Mouse (Mus musculus): ENCODE data around the gene Slc2a10.

DNA sequence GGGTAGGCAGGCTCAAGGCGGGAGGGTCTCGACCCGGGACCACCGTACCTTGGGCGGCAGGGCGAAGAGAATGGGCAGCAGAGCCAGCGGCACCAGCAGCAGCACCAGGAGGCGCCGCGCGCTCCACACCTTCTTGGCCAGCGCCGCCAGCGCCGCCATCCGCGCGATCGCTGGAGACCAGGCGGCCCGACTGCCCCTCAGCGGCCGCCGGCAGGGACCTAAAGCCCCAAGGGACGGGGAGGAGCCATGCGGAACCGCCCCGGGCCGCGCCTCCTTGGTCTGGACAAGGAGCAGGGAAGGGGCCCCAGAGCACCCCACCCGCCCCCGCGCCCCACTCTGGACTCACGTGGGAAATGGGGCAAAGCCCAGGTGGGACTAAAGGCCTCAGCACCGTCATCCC, 30.6 kb upstream of the Slc2a10 start, which contains the start of gene Slc13a3:
- no peak for TF ChIP-seq CTCF (IDR thresholded peaks at IDR 0.05; ENCODE audit: low read depth)
- no peak for TF ChIP-seq EP300 (IDR thresholded peaks at IDR 0.05; ENCODE audit: low read depth)
